Mouse (Mus musculus): ENCODE results near the gene Antxr2. TPM values are rescaled to one million over a fixed set of nuclear protein-coding genes. Genes with fewer than 3 reads are reported as not detected.

Antxr2 gene
- polyA plus RNA-seq, 1 experiment from 2014 or later, result 22.9 TPM

DNA sequence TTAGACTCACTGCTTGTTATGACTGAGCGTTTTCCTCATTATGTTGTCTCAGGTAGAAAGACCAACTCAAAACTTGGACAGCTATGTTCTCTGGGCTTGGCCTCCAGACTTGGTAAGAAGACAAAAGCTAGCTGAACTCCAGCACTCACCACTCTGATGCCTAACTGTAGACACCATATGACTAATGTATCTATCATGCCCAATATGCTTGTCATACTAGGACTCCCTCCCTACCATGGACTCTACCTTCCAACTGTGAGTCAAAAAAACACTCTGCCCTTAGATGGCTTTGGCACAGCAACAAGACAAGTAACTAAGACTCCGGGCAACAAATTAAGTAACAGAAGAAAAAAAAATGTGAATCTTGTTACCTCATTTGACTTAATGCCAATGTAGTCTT is 184.3 kb downstream of the Antxr2 start:
- Histone ChIP-seq H3K27me3 (ENCODE audit: control insufficient read depth, insufficient read depth, low read length) (no peaks in the 10 kb centered on the region), H3K4me3 (replicated peaks; ENCODE audit: low read length) (no peak overlapping the region), H3K9ac (ENCODE audit: low read length) (no peak overlapping the region), H3K36me3 (ENCODE audit: control insufficient read depth, insufficient read depth, low read length) (no peaks in the 10 kb centered on the region), H3K4me2 (ENCODE audit: low read depth, low read length) (no peak overlapping the region), H3K27ac (ENCODE audit: low read length) (no peak overlapping the region), H3K4me1 (ENCODE audit: control insufficient read depth, insufficient read depth, low read length) (no peaks in the 10 kb centered on the region), H3K9me3 (replicated peaks; ENCODE audit: control insufficient read depth, low read length) (no peaks in the 10 kb centered on the region)
- WGBS, result 91% methylated on average over 2 of the region's 2 CpGs
- no peak for ATAC-seq (ENCODE audit: insufficient read depth, low FRiP score)

GRCm38 (mm10) chr5:97842016-97842415 is 188.8 kb downstream of the Antxr2 start:
- WGBS, result 40% methylated on average over 1 of the region's 1 CpGs
- no peak overlapping the region for H3K27ac ChIP-seq (ENCODE audit: low read length)

DNA sequence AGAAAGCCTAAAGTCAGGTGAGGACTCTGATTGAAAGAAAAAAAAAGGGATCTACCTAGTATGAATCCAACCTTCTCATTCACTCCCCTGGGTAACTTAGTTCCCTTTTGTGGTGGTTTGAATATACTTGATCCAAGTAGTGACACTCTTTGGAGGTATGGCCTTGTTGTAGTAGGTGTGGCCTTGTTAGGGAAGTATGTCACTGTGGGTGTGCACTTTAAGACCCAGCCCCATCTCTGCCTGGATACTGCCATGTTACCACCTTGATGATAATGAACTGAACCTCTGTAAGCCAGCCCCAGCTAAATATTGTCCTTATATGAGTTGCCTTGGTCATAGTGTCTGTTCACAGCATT is 190.9 kb downstream of the Antxr2 start:
- H3K9ac ChIP-seq (ENCODE audit: low read length), result no peak overlapping the region
- ATAC-seq (ENCODE audit: insufficient read depth, low FRiP score), result no peak
- no peak overlapping the region for H3K27ac ChIP-seq (ENCODE audit: low read length)
- H3K36me3 ChIP-seq (ENCODE audit: control insufficient read depth, insufficient read depth, low read length), result no peaks in the 10 kb centered on the region
- H3K4me1 ChIP-seq (ENCODE audit: control insufficient read depth, insufficient read depth, low read length), result 0 out of 2 replicates have a peak, but pooled peaks cover 1% of the 10 kb centered on the region
- no peak overlapping the region for H3K4me3 ChIP-seq (replicated peaks; ENCODE audit: low read length)
- H3K27me3 ChIP-seq (ENCODE audit: control insufficient read depth, insufficient read depth, low read length), result no peaks in the 10 kb centered on the region
- H3K4me2 ChIP-seq (ENCODE audit: low read depth, low read length), result no peak overlapping the region
- H3K9me3 ChIP-seq (replicated peaks; ENCODE audit: control insufficient read depth, low read length), result no peaks in the 10 kb centered on the region

More at GRCm38 (mm10) chr5:97842016-97842415, 188.8 kb downstream of the Antxr2 start:
- ATAC-seq (ENCODE audit: insufficient read depth, low FRiP score), result no peak
- Histone ChIP-seq H3K9ac (ENCODE audit: low read length) (no peak overlapping the region), H3K9me3 (replicated peaks; ENCODE audit: control insufficient read depth, low read length) (no peaks in the 10 kb centered on the region), H3K4me3 (replicated peaks; ENCODE audit: low read length) (no peak overlapping the region), H3K36me3 (ENCODE audit: control insufficient read depth, insufficient read depth, low read length) (no peaks in the 10 kb centered on the region), H3K4me1 (ENCODE audit: control insufficient read depth, insufficient read depth, low read length) (no peaks in the 10 kb centered on the region), H3K4me2 (ENCODE audit: low read depth, low read length) (no peak overlapping the region), H3K27me3 (ENCODE audit: control insufficient read depth, insufficient read depth, low read length) (no peaks in the 10 kb centered on the region)

- no peaks in the 10 kb centered on the region for H3K9me3 ChIP-seq (replicated peaks; ENCODE audit: control insufficient read depth, low read length)
- no peak for ATAC-seq (ENCODE audit: insufficient read depth, low FRiP score)
- no peaks in the 10 kb centered on the region for H3K36me3 ChIP-seq (ENCODE audit: control insufficient read depth, insufficient read depth, low read length)
- H3K27me3 ChIP-seq (ENCODE audit: control insufficient read depth, insufficient read depth, low read length), result no peaks in the 10 kb centered on the region
- H3K4me1 ChIP-seq (ENCODE audit: control insufficient read depth, insufficient read depth, low read length), result 0 out of 2 replicates have a peak, but pooled peaks cover 4% of the 10 kb centered on the region
- no peak overlapping the region for H3K4me3 ChIP-seq (replicated peaks; ENCODE audit: low read length)
- H3K27ac ChIP-seq (ENCODE audit: low read length), result no peak overlapping the region
- H3K9ac ChIP-seq (ENCODE audit: low read length), result no peak overlapping the region
- H3K4me2 ChIP-seq (ENCODE audit: low read depth, low read length), result no peak overlapping the region
- WGBS, result 78% methylated on average over 3 of the region's 3 CpGs
These were observed 191.4 kb downstream of the Antxr2 start for GRCm38 (mm10) chr5:97839271-97839923.

- Histone ChIP-seq H3K27me3 (ENCODE audit: control insufficient read depth, insufficient read depth, low read length) (no peaks in the 10 kb centered on the region), H3K36me3 (ENCODE audit: control insufficient read depth, insufficient read depth, low read length) (no peaks in the 10 kb centered on the region), H3K4me2 (ENCODE audit: low read depth, low read length) (no peak overlapping the region), H3K4me1 (ENCODE audit: control insufficient read depth, insufficient read depth, low read length) (0 out of 2 replicates have a peak, but pooled peaks cover 4% of the 10 kb centered on the region), H3K4me3 (replicated peaks; ENCODE audit: low read length) (no peak overlapping the region), H3K9ac (ENCODE audit: low read length) (no peak overlapping the region), H3K27ac (ENCODE audit: low read length) (no peak overlapping the region), H3K9me3 (replicated peaks; ENCODE audit: control insufficient read depth, low read length) (no peaks in the 10 kb centered on the region)
- 48% methylated on average over 2 of the region's 2 CpGs for WGBS
- peak; percentile 56; the same call in 1 of the 2 replicates for ATAC-seq (ENCODE audit: insufficient read depth, low FRiP score)
These were observed 193.5 kb downstream of the Antxr2 start for GRCm38 (mm10) chr5:97837333-97837732.

- no peak for ATAC-seq (ENCODE audit: insufficient read depth, low FRiP score)
- WGBS, result 47% methylated on average over 2 of the region's 2 CpGs
These were observed 195.4 kb downstream of the Antxr2 start for GRCm38 (mm10) chr5:97835418-97835817.

GRCm38 (mm10) chr5:97834770-97835169 is 196.1 kb downstream of the Antxr2 start:
- H3K27ac ChIP-seq (ENCODE audit: low read length), result peak overlapping the region; percentile 21; the same call in 1 of the 2 replicates
- 0 out of 2 replicates have a peak, but pooled peaks have one; percentile 25 for ATAC-seq (ENCODE audit: insufficient read depth, low FRiP score)
- no peak overlapping the region for H3K4me2 ChIP-seq (ENCODE audit: low read depth, low read length)
- H3K9ac ChIP-seq (ENCODE audit: low read length), result no peak overlapping the region
- no peaks in the 10 kb centered on the region for H3K27me3 ChIP-seq (ENCODE audit: control insufficient read depth, insufficient read depth, low read length)
- no peak overlapping the region for H3K4me3 ChIP-seq (replicated peaks; ENCODE audit: low read length)
- no peaks in the 10 kb centered on the region for H3K36me3 ChIP-seq (ENCODE audit: control insufficient read depth, insufficient read depth, low read length)
- 53% methylated on average over 1 of the region's 1 CpGs for WGBS
- 0 out of 2 replicates have a peak, but pooled peaks cover 4% of the 10 kb centered on the region for H3K4me1 ChIP-seq (ENCODE audit: control insufficient read depth, insufficient read depth, low read length)
- H3K9me3 ChIP-seq (replicated peaks; ENCODE audit: control insufficient read depth, low read length), result no peaks in the 10 kb centered on the region

More at GRCm38 (mm10) chr5:97835418-97835817, 195.4 kb downstream of the Antxr2 start:
- Histone ChIP-seq H3K27ac (ENCODE audit: low read length) (no peak overlapping the region), H3K9me3 (replicated peaks; ENCODE audit: control insufficient read depth, low read length) (no peaks in the 10 kb centered on the region), H3K4me3 (replicated peaks; ENCODE audit: low read length) (no peak overlapping the region), H3K4me2 (ENCODE audit: low read depth, low read length) (no peak overlapping the region), H3K9ac (ENCODE audit: low read length) (no peak overlapping the region), H3K4me1 (ENCODE audit: control insufficient read depth, insufficient read depth, low read length) (0 out of 2 replicates have a peak, but pooled peaks cover 4% of the 10 kb centered on the region), H3K36me3 (ENCODE audit: control insufficient read depth, insufficient read depth, low read length) (no peaks in the 10 kb centered on the region), H3K27me3 (ENCODE audit: control insufficient read depth, insufficient read depth, low read length) (no peaks in the 10 kb centered on the region)

Other genes starting within 250 kb of the Antxr2 start
- 0.06 TPM in 1 of 2 replicates, not detected in the other for gene Prdm8, start 136.2 kb upstream of the Antxr2 start, polyA plus RNA-seq (2015; fragmentation: Nextera tagmentation; extraction: Ambion mirVana)
- gene Fgf5, start 223.1 kb upstream of the Antxr2 start, polyA plus RNA-seq (2015; fragmentation: Nextera tagmentation; extraction: Ambion mirVana), result 1.1 and 1.8 TPM in 2 replicates